Mouse (Mus musculus): Measurements from ENCODE around the gene H2-M10.5. TPM values are rescaled to one million over a fixed set of nuclear protein-coding genes. Genes with fewer than 3 reads are reported as not detected.
"Not testable (repeated sequence)": the region's sequence is repeated elsewhere in the genome, so short reads cannot be mapped to it uniquely, and the experiment has no call there.

H2-M10.5 gene
- total RNA-seq (2021): not detected in 2 replicates
- long read RNA-seq, experiment 1: 0 reads
- long read RNA-seq, experiment 2: 0 reads

DNA sequence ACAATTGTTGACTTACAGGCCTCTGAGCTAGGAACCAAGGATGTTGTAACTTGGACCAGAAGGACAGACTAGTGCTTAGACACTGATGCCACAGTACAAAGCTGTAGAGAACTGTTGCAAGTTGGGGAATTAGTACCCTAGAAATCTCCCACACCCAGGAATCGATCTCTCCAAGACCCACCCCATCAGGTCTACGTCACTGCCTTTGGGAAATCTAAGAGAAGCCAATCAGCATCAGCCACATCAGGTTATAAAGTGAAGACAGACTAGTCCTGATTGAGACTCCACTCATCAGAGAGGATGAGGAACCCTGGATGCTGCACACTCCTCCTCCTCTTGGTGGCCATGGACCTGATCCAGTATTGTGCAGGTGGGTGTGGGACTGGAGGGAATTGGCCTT lies at the start of gene H2-M10.5:
TSS of gene H2-M10.5 (plus strand) at position 301 of the 400 bp plus-strand sequence.
- not testable (repeated sequence) for DNase-seq

DNA sequence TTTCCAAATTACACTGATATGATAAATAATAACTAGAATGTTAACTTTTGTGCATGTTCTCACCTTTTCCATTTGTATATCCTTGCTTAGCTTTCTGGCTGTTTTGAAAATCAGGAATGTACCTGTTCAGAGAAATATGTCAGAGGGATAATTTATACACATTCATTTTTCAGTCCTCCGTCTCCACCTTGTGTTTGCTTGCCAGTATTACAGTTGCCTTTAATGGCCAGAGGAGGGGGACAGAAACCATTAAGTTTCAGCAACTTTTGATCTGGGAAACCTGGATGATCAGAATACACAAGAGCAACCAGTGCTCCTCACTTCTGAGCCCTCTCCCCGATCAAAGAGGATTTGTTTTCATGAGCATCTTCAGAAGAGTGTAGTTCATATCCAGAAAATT lies 46.7 kb upstream of the H2-M10.5 start:
- DNase-seq: no peak

DNA sequence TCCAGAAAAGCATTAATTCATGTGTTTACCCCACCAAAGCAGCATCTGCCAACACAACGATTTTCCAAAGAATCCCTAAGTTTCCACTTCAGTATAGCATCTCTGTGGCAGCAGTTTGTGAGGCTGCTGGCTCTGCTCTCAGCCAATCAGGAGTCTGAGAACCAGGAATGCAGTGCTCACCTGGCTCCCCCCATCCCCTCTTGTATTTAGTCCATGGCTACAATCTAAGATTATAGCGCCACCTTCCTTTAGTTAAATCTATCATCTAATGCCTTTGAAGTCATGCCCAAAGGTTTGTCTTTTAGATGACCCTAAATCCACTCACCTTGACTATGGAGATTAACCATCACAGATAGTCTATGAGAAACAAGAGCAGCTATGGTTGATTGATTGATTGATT lies 8.9 kb upstream of the H2-M10.5 start:
- DNase-seq: no peak

DNA sequence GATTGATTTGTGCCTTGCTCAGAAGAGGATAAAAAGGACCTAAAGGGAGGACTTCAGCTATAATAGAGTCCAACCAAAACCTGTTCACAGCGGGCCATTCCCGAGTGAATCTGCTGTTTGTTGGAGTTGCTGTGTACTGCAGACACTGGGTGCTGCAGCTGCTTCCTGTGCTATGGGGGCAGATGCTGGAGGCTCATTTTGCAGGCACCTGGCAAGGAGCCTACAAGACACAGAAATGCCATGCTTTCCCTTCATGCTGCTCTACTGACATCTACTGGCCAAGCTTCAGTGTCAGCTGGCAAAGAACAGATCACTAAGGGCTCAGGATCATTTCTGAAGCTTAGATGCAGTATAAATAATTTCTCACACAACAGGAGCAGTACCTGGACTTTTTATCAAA lies 8.5 kb upstream of the H2-M10.5 start:
- peak; percentile 14 for DNase-seq

DNA sequence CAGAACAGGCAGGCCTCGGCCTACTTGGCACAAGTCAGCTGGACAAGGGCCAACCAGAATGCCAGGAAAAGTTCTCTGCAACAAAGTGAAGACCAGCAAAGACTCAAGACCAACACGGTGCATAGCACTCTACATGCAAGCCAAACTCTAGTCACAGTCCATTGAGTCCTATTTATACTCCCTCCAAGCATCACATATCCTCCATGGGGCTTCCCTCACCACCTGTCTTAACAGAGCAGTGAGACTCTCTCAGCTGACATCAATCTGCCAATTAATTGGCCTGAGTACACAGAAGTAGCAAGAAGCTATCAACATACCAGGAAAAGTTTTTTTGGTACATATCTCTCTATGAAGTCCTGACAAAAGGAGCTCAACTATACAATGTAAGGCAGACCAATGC lies 7.3 kb upstream of the H2-M10.5 start:
- DNase-seq: peak; percentile 31

DNA sequence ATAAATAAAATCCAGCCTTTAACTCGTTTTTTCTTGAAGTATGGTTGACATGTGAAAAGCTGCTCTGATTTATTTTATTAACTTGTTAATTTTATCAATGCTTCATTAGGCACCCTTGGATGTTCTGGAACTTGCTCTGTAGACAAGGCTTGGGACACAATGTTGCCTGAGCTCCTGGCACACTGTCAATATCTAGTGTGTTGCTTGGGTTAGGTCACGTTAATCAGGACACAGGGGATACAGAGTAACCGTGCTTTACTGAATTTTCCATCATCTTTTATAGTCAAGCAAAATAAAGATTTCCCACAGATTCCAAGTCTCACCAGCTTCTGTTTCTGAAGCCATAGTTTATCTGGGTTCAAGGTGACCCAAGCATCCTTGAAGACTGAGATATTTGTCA lies 8.8 kb downstream of the H2-M10.5 start:
- no peak for DNase-seq

DNA sequence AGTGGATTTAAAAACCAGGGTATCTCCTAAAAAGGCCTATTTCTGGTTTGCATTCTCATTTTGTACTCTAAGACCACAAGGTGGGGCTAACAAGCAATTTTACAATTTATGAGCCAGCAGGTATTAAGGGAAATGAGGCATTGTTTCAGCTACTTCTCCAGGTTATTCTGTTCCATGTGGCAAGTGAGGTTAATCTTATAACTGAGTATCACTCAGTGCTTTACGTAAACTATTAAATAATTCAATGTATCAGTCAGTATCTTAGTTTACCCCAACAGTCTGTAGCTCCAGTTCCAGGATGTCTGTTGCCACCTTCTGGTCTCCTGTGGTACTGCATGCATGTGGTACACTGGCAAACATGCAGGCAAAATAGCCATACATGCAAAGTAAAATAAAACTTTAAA lies 13.8 kb downstream of the H2-M10.5 start:
- DNase-seq: peak; percentile 25

DNA sequence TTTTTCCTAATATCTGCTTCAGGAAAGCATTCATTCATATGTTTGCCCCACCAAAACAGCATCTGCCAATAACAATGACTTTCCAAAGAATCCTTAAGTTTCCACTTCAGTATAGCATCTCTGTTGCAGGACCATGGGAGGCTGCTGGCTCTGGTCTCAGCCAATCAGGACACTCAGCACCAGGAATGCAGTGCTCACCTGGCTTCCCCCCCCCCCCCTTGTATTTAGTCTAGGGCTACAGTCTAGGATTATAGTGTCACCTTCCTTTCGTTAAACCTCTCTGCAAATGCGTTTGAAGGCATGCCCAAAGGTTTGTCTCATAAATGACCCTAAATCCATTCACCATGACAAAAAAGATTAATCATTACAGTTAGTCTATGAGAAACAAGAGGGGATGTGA lies 15.6 kb downstream of the H2-M10.5 start:
- DNase-seq: no peak

DNA sequence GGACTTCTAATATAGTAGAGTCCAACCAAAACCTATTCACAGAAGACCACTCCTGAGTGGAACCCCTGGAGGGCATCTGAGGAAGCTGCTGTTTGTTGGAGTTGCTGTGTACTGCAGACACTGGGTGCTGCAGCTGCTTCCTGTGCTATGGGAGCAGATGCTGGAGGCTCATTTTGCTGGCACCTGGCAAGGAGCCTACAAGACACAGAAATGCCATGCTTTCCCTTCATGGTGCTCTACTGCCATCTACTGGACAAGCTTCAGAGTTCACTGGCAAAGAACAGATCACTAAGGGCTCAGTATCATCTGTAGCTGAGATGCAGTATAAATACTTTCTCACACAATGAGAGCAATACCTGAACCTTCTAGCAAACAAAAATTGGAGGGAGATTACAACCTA lies 16.1 kb downstream of the H2-M10.5 start:
- peak; percentile 82 for DNase-seq

DNA sequence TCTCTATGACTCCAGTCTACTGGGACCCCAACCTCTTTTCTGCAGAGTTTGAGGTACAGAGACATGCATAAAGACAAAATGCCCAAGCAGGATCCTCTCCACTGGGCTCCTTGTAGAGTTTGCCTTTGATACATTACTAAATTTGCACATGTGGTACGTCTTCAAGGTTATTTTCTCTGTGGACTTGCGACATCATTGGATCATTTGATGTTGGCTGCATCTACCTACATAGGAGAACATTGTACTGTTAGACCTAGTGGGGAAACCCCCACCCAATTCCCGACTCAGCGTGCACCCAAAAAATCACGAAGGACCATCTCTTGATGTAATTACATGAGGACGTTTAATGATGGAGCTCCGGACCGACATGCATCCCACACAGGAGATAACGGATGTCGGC lies 26.8 kb downstream of the H2-M10.5 start:
- DNase-seq: no peak

DNA sequence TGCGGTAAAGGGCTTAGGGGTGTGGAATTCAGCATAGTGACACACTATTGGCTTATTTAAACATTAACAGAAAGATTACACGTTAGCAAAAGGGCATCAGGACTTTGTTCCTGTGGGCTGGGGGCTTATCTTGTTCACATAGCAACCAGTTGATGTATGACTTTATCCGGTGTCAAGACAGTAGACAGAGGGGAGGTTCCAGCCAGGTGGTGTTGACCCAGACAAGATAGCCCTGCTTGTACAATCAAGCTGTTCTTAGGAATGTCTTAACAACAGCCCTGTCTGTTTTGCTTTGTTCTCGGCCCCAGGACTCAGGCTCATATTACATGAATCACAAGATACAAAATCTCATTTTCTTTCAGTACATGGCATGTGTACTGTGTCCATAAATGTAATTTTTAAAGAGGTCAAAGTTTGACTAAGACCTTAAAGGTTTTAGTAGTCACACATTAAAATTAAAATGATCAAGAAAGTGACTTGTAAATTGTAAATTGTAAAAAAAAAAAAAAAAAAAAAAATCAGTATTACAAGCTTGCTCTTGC lies 27.3 kb downstream of the H2-M10.5 start:
- DNase-seq: not testable (repeated sequence)

DNA sequence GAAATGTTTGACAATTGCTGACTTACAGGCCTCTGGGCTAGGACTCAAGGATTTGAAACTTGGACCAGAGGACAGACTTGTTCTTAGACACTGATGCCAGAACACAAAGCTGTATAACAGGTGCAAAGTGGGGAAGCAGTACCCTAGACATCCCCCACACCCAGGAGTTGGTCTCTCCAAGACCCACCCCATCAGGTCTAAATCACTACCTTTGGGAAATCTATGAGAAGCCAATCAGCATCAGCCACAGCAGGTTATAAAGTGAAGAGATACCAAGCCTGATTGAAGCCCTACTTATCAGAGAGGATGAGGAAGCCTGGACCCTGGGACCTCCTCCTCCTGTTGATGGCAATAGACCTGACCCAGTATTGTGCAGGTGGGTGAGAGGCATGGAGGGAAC lies 39.2 kb downstream of the H2-M10.5 start, which contains the start of gene H2-M10.6:
TSS of gene H2-M10.6 (plus strand) at position 301 of the 400 bp plus-strand sequence.
- no peak for DNase-seq

DNA sequence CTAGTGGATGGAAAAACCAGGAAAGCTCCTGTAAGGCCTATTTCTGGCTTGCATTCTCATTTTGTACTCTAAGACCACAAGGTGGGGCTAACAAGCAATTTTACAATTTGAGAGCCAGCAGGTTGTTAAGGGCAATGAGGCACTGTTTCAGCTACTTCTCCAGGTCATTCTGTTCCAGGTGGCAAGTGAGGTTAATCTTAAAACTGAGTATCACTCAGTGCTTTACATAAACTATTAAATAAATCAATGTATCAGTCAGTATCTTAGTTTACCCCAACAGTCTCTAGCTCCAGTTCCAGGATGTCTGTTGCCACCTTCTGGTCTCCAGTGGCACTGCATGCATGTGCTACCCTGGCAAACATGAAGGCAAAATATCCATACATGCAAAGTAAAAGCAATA lies 51.3 kb downstream of the H2-M10.5 start:
- DNase-seq: peak; percentile 62

DNA sequence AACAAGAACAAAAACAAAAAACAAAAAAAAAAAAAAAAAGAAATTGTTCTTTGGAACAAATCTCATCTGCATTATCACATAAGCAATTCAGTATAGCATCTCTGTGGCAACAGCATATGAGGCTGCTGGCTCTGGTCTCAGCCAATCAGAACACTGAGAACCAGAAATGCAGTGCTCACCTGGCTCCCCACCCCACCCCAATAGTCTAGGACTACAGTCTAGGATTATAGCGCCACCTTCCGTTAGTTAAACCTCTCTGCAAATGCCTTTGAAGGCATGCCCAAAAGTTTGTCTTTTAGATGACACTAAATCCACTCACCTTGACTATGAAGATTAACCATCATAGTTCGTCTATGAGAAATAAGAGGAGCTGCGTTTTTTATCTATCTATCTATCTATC lies 52.8 kb downstream of the H2-M10.5 start:
- no peak for DNase-seq

Other genes with a start within 250 kb of the H2-M10.5 start
- not detected in 2 replicates for gene H2-M11, start 225.8 kb upstream of the H2-M10.5 start, total RNA-seq (2021)
- 0.30 and 1.0 TPM in 2 replicates for gene H2-M9, start 130.2 kb upstream of the H2-M10.5 start, total RNA-seq (2021)
- not detected in 2 replicates for gene H2-M1, start 100.7 kb upstream of the H2-M10.5 start, total RNA-seq (2021)
- not detected in 2 replicates for gene H2-M10.6, start 39.3 kb downstream of the H2-M10.5 start, total RNA-seq (2021)
- 45.3 and 55.8 TPM in 2 replicates for gene Trim26, start 64.2 kb downstream of the H2-M10.5 start, total RNA-seq (2021)
- gene Trim15, start 94.3 kb downstream of the H2-M10.5 start, total RNA-seq (2021): not detected in 2 replicates
- gene Trim10, start 96.7 kb downstream of the H2-M10.5 start, total RNA-seq (2021): 1.3 and 6.7 TPM in 2 replicates
- gene Trim40, start 117.2 kb downstream of the H2-M10.5 start, total RNA-seq (2021): not detected in 2 replicates
- not detected in 2 replicates for gene Trim31, start 125.2 kb downstream of the H2-M10.5 start, total RNA-seq (2021)
- gene Rnf39, start 170.0 kb downstream of the H2-M10.5 start, total RNA-seq (2021): 0.45 and 1.1 TPM in 2 replicates
- 77.1 and 81.0 TPM in 2 replicates for gene Ppp1r11, start 178.8 kb downstream of the H2-M10.5 start, total RNA-seq (2021)
- 36.5 and 39.8 TPM in 2 replicates for gene Znrd1, start 185.6 kb downstream of the H2-M10.5 start, total RNA-seq (2021)
- gene Znrd1as, start 185.7 kb downstream of the H2-M10.5 start, total RNA-seq (2021): 10.6 and 10.9 TPM in 2 replicates
- gene 2410137M14Rik, start 208.3 kb downstream of the H2-M10.5 start, total RNA-seq (2021): not detected in 2 replicates
- gene H2-M5, start 216.6 kb downstream of the H2-M10.5 start, total RNA-seq (2021): 0.34 TPM in 1 of 2 replicates, not detected in the other
- gene Zfp57, start 228.3 kb downstream of the H2-M10.5 start, total RNA-seq (2021): 4.1 and 4.5 TPM in 2 replicates